Mouse (Mus musculus): ENCODE measurements around the gene Syngap1.
"Not testable (repeated sequence)": the region's sequence is repeated elsewhere in the genome, so short reads cannot be mapped to it uniquely, and the experiment has no call there.

Gene Syngap1

GRCm38 (mm10) chr17:26941031-26941789 is at the start of gene Syngap1:
TSS of gene Syngap1 (plus strand) at chr17:26941253.
- DNase-seq = peak; percentile 50

- DNase-seq = no peak
These were observed 48.2 kb upstream of the Syngap1 start for GRCm38 (mm10) chr17:26892635-26893375.

GRCm38 (mm10) chr17:26893492-26893891 is 47.6 kb upstream of the Syngap1 start:
- DNase-seq = no peak

- no peak for DNase-seq
These were observed 46.7 kb upstream of the Syngap1 start for GRCm38 (mm10) chr17:26894342-26894741.

GRCm38 (mm10) chr17:26895578-26895977 is 45.5 kb upstream of the Syngap1 start:
- no peak for DNase-seq

GRCm38 (mm10) chr17:26900916-26901315 is 40.1 kb upstream of the Syngap1 start:
- no peak for DNase-seq

- DNase-seq = no peak
These were observed 36.7 kb upstream of the Syngap1 start for GRCm38 (mm10) chr17:26904320-26904719.

GRCm38 (mm10) chr17:26907506-26907905 is 33.5 kb upstream of the Syngap1 start:
- not testable (repeated sequence) for DNase-seq

GRCm38 (mm10) chr17:26915248-26915647 is 25.8 kb upstream of the Syngap1 start:
- DNase-seq = no peak

GRCm38 (mm10) chr17:26916711-26917482 is 24.2 kb upstream of the Syngap1 start, which contains the start of gene Kifc5b:
TSS of gene Kifc5b (plus strand) at chr17:26917091.
- peak; percentile 99 for DNase-seq

- DNase-seq = not testable (repeated sequence)
These were observed 23.5 kb upstream of the Syngap1 start for GRCm38 (mm10) chr17:26917560-26917959.

GRCm38 (mm10) chr17:26918343-26918742 is 22.7 kb upstream of the Syngap1 start:
- no peak for DNase-seq

- not testable (repeated sequence) for DNase-seq
These were observed 21.5 kb upstream of the Syngap1 start for GRCm38 (mm10) chr17:26919516-26919915.

GRCm38 (mm10) chr17:26922368-26922767 is 18.7 kb upstream of the Syngap1 start:
- DNase-seq = not testable (repeated sequence)

GRCm38 (mm10) chr17:26925414-26925813 is 15.6 kb upstream of the Syngap1 start:
- DNase-seq = not testable (repeated sequence)

- DNase-seq = not testable (repeated sequence)
These were observed 9.3 kb upstream of the Syngap1 start for GRCm38 (mm10) chr17:26931795-26932194.

GRCm38 (mm10) chr17:26932839-26933398 is 8.1 kb upstream of the Syngap1 start, which contains the start of gene Phf1:
TSS of gene Phf1 (plus strand) at chr17:26933052.
- peak; percentile 95 for DNase-seq

GRCm38 (mm10) chr17:26933419-26933818 is 7.6 kb upstream of the Syngap1 start:
- no peak for DNase-seq

- DNase-seq = no peak
These were observed 6.9 kb upstream of the Syngap1 start for GRCm38 (mm10) chr17:26933885-26934827.

- no peak for DNase-seq
These were observed 6.0 kb upstream of the Syngap1 start for GRCm38 (mm10) chr17:26935027-26935426.

GRCm38 (mm10) chr17:26936453-26936852 is 4.6 kb upstream of the Syngap1 start:
- DNase-seq = no peak

Data from right cerebral cortex, postnatal 25 days (tissue).